Mouse (Mus musculus) myocyte (in vitro differentiated cells): ENCODE data around the gene Spock1.

ENCODE experiments used
- CEBPB ChIP-seq: IDR thresholded peaks from 2 replicates; pipeline ENCODE4 v1.6.1; 2011; ENCODE audit warnings: mild to moderate bottlenecking, moderate library complexity; ENCODE audit not compliant: poor library complexity, insufficient read depth, severe bottlenecking
- E2F4 ChIP-seq: IDR thresholded peaks from one replicate; pipeline ENCODE4 v1.6.1; 2011; ENCODE audit warnings: mild to moderate bottlenecking, control low read depth, moderate library complexity; ENCODE audit not compliant: insufficient read depth
- MYOG ChIP-seq, 3 experiments: IDR thresholded peaks; one replicate each; pipeline ENCODE4 v1.6.1; 2011; ENCODE audit warnings: control low read depth in 2 of 3, low read depth in 2 of 3, mild to moderate bottlenecking in 2 of 3; ENCODE audit not compliant: insufficient read length in 2 of 3, control insufficient read depth in 1 of 3, insufficient read depth in 1 of 3
- POLR2A ChIP-seq: IDR thresholded peaks from one replicate; pipeline ENCODE4 v1.6.1; 2011; ENCODE audit warnings: low read depth, mild to moderate bottlenecking, control low read depth, moderate library complexity; ENCODE audit not compliant: insufficient read length
- POLR2AphosphoS2 ChIP-seq: IDR thresholded peaks from one replicate; pipeline ENCODE4 v1.6.1; 2011; ENCODE audit warnings: low read depth, control low read depth; ENCODE audit not compliant: insufficient read length
- SRF ChIP-seq: IDR thresholded peaks from one replicate; pipeline ENCODE4 v1.6.1; 2011; ENCODE audit warnings: low read depth; ENCODE audit not compliant: control insufficient read depth, insufficient read length
- TCF12 ChIP-seq: IDR thresholded peaks from one replicate; pipeline ENCODE4 v1.6.1; 2011; ENCODE audit warnings: mild to moderate bottlenecking, control low read depth; ENCODE audit not compliant: poor library complexity, insufficient read depth, severe bottlenecking
- USF1 ChIP-seq: IDR thresholded peaks from one replicate; pipeline ENCODE4 v1.6.1; 2011; ENCODE audit warnings: low read depth, mild to moderate bottlenecking, control low read depth, moderate library complexity

GRCm38 (mm10) chr13:57812643-57813042 is 95.5 kb downstream of the Spock1 start:
- TF ChIP-seq POLR2A (no peak), CEBPB (no peak), MYOG (IDR thresholded peaks at IDR 0.05; ENCODE audit: control insufficient read depth in 1 of 3, insufficient read depth in 1 of 3, insufficient read length in 2 of 3, low read depth in 2 of 3) (no peak), TCF12 (no peak), SRF (no peak), E2F4 (no peak), USF1 (no peak), POLR2AphosphoS2 (no peak)
